Mouse (Mus musculus): ENCODE measurements around the gene Sav1.
A peak's percentile ranks its signal among the peaks of the same experiment; 100 is the strongest.

Gene Sav1

GRCm38 (mm10) chr12:69986786-69987497, at the start of gene Sav1:
Sav1 (minus strand) TSS chr12:69987002.
- peak; percentile 64 to 72 for DNase-seq (ENCODE audit: low spot score in 2 of 2)

- no peak for DNase-seq (ENCODE audit: low spot score in 2 of 2)
Observed at GRCm38 (mm10) chr12:70026233-70026632, 39.4 kb upstream of the Sav1 start.

GRCm38 (mm10) chr12:70025431-70025830, 38.6 kb upstream of the Sav1 start:
- no peak for DNase-seq (ENCODE audit: low spot score in 2 of 2)

- DNase-seq (ENCODE audit: low spot score in 2 of 2): no peak
Observed at GRCm38 (mm10) chr12:70023580-70023979, 36.8 kb upstream of the Sav1 start.

GRCm38 (mm10) chr12:70018153-70018552, 31.4 kb upstream of the Sav1 start:
- peak in 1 of 2 experiments; percentile 2 for DNase-seq (ENCODE audit: low spot score in 2 of 2)

GRCm38 (mm10) chr12:70015936-70016335, 29.1 kb upstream of the Sav1 start:
- DNase-seq (ENCODE audit: low spot score in 2 of 2): no peak

- no peak for DNase-seq (ENCODE audit: low spot score in 2 of 2)
Observed at GRCm38 (mm10) chr12:70011681-70012080, 24.9 kb upstream of the Sav1 start.

- no peak for DNase-seq (ENCODE audit: low spot score in 2 of 2)
Observed at GRCm38 (mm10) chr12:70010356-70010755, 23.6 kb upstream of the Sav1 start.

- no peak for DNase-seq (ENCODE audit: low spot score in 2 of 2)
Observed at GRCm38 (mm10) chr12:70005103-70005502, 18.3 kb upstream of the Sav1 start.

GRCm38 (mm10) chr12:69998186-69998983, 11.6 kb upstream of the Sav1 start:
- no peak for DNase-seq (ENCODE audit: low spot score in 2 of 2)

GRCm38 (mm10) chr12:69995382-69995781, 8.6 kb upstream of the Sav1 start:
- no peak for DNase-seq (ENCODE audit: low spot score in 2 of 2)

- DNase-seq (ENCODE audit: low spot score in 2 of 2): no peak
Observed at GRCm38 (mm10) chr12:69986241-69986762, 500 bp downstream of the Sav1 start.

- no peak for DNase-seq (ENCODE audit: low spot score in 2 of 2)
Observed at GRCm38 (mm10) chr12:69985546-69985945, 1.3 kb downstream of the Sav1 start.

GRCm38 (mm10) chr12:69982874-69983273, 3.9 kb downstream of the Sav1 start:
- DNase-seq (ENCODE audit: low spot score in 2 of 2): no peak

GRCm38 (mm10) chr12:69977376-69977998, 9.3 kb downstream of the Sav1 start:
- no peak for DNase-seq (ENCODE audit: low spot score in 2 of 2)

- no peak for DNase-seq (ENCODE audit: low spot score in 2 of 2)
Observed at GRCm38 (mm10) chr12:69976688-69977087, 10.1 kb downstream of the Sav1 start.

- DNase-seq (ENCODE audit: low spot score in 2 of 2): no peak
Observed at GRCm38 (mm10) chr12:69973666-69974065, 13.1 kb downstream of the Sav1 start.

GRCm38 (mm10) chr12:69968154-69968553, 18.6 kb downstream of the Sav1 start:
- no peak for DNase-seq (ENCODE audit: low spot score in 2 of 2)

GRCm38 (mm10) chr12:69967112-69967511, 19.7 kb downstream of the Sav1 start:
- no peak for DNase-seq (ENCODE audit: low spot score in 2 of 2)

GRCm38 (mm10) chr12:69966071-69966470, 20.7 kb downstream of the Sav1 start:
- DNase-seq (ENCODE audit: low spot score in 2 of 2): no peak

GRCm38 (mm10) chr12:69965644-69966043, 21.2 kb downstream of the Sav1 start:
- no peak for DNase-seq (ENCODE audit: low spot score in 2 of 2)

- no peak for DNase-seq (ENCODE audit: low spot score in 2 of 2)
Observed at GRCm38 (mm10) chr12:69963141-69963540, 23.7 kb downstream of the Sav1 start.
